Mouse (Mus musculus) MEL (cell line): Measurements from ENCODE around the gene Ltbp3. TPM values are rescaled to one million over a fixed set of nuclear protein-coding genes. Genes with fewer than 3 reads are reported as not detected.

Experiments
- DNase-seq: peaks from one replicate; pipeline ENCODE4 v3.0.0; 2011; ENCODE audit warnings: low read depth, low spot score
- H3K27ac ChIP-seq: 2 replicates; pipeline ENCODE4 v1.5.1; 2012; ENCODE audit warnings: low read depth, mild to moderate bottlenecking, control low read depth, low read length, moderate library complexity; ENCODE audit not compliant: control insufficient read depth
- H3K27me3 ChIP-seq, 2 experiments: fragments of 150-350 bp in 1 of 2; sonication (generic) in 1 of 2; 2 replicates each; pipeline ENCODE4 v1.6.1; 2012; ENCODE audit warnings: low read length in 2 of 2, mild to moderate bottlenecking in 2 of 2, improper control_type of control experiment in 1 of 2, moderate library complexity in 1 of 2; ENCODE audit not compliant: insufficient read depth in 2 of 2, control insufficient read depth in 1 of 2
- H3K36me3 ChIP-seq, 2 experiments: 2 replicates each; pipeline ENCODE4 v1.6.1; 2012 to 2014; ENCODE audit warnings: low read length in 2 of 2, improper control_type of control experiment in 1 of 2, inconsistent platforms in 1 of 2, mild to moderate bottlenecking in 1 of 2; ENCODE audit not compliant: insufficient read depth in 2 of 2, control insufficient read depth in 1 of 2
- H3K4me1 ChIP-seq, 2 experiments: fragments of 150-350 bp in 1 of 2; sonication (generic) in 1 of 2; 2 replicates each; pipeline ENCODE4 v1.6.1; 2012; ENCODE audit warnings: low read length in 2 of 2, improper control_type of control experiment in 1 of 2, mild to moderate bottlenecking in 1 of 2; ENCODE audit not compliant: insufficient read depth in 2 of 2, control insufficient read depth in 1 of 2
- H3K4me3 ChIP-seq, 2 experiments: fragments of 150-350 bp in 1 of 2; sonication (generic) in 1 of 2; 2 replicates each; pipeline ENCODE4 v1.5.1; 2012; ENCODE audit warnings: low read depth in 2 of 2, low read length in 2 of 2, mild to moderate bottlenecking in 2 of 2, moderate library complexity in 2 of 2, control low read depth in 1 of 2, improper control_type of control experiment in 1 of 2; ENCODE audit not compliant: control insufficient read depth in 1 of 2, insufficient read depth in 1 of 2
- H3K79me2 ChIP-seq: 2 replicates; pipeline ENCODE4 v1.6.1; 2012; ENCODE audit warnings: mild to moderate bottlenecking, low read length, moderate library complexity; ENCODE audit not compliant: control insufficient read depth, poor library complexity, insufficient read depth
- H3K9ac ChIP-seq: 2 replicates; pipeline ENCODE4 v1.6.1; 2012; ENCODE audit warnings: low read depth, mild to moderate bottlenecking, control low read depth, low read length, moderate library complexity; ENCODE audit not compliant: control insufficient read depth, poor library complexity, severe bottlenecking
- H3K9me3 ChIP-seq: fragments of 150-350 bp; sonication (generic); replicated peaks from 2 replicates; pipeline ENCODE4 v1.6.1; 2012; ENCODE audit warnings: mild to moderate bottlenecking, low read length, improper control_type of control experiment, moderate library complexity; ENCODE audit not compliant: insufficient read depth
- BHLHE40 ChIP-seq: IDR thresholded peaks from 2 replicates; pipeline ENCODE4 v1.6.1; 2012; ENCODE audit warnings: low read depth, mild to moderate bottlenecking, inconsistent platforms, low read length, improper control_type of control experiment, borderline replicate concordance
- CHD1 ChIP-seq: IDR thresholded peaks from 2 replicates; pipeline ENCODE4 v1.6.1; 2012; ENCODE audit warnings: low read depth, mild to moderate bottlenecking, inconsistent platforms, low read length, improper control_type of control experiment
- CHD2 ChIP-seq: IDR thresholded peaks from 2 replicates; pipeline ENCODE4 v1.6.1; 2011; ENCODE audit warnings: low read length, improper control_type of control experiment
- CTCF ChIP-seq, 3 experiments: IDR thresholded peaks in 2 of 3; conservative IDR thresholded peaks in 1 of 3; 2 replicates each; pipeline ENCODE4 v1.5.1; 2011 to 2012; ENCODE audit warnings: low read length in 3 of 3, low read depth in 2 of 3, mild to moderate bottlenecking in 2 of 3, improper control_type of control experiment in 1 of 3, inconsistent platforms in 1 of 3, mixed read lengths in 1 of 3, moderate library complexity in 1 of 3; ENCODE audit not compliant: control insufficient read depth in 1 of 3, insufficient read depth in 1 of 3, poor library complexity in 1 of 3, severe bottlenecking in 1 of 3
- E2F4 ChIP-seq: IDR thresholded peaks from 2 replicates; pipeline ENCODE4 v1.6.1; 2011; ENCODE audit warnings: low read depth, low read length, improper control_type of control experiment, borderline replicate concordance
- ELF1 ChIP-seq: IDR thresholded peaks from 2 replicates; pipeline ENCODE4 v1.6.1; 2014; ENCODE audit warnings: low read depth, mild to moderate bottlenecking, inconsistent platforms, low read length, improper control_type of control experiment, moderate library complexity
- EP300 ChIP-seq, 2 experiments: IDR thresholded peaks; 2 replicates each; pipeline ENCODE4 v1.6.1; 2011; ENCODE audit warnings: improper control_type of control experiment in 2 of 2, low read length in 2 of 2, low read depth in 1 of 2, mild to moderate bottlenecking in 1 of 2
- ETS1 ChIP-seq: IDR thresholded peaks from 2 replicates; pipeline ENCODE4 v1.6.1; 2012; ENCODE audit warnings: low read depth, mild to moderate bottlenecking, inconsistent platforms, low read length, improper control_type of control experiment, moderate library complexity
- KAT2A ChIP-seq: conservative IDR thresholded peaks from 2 replicates; pipeline ENCODE4 v1.6.1; 2012; ENCODE audit warnings: low read depth, low read length, improper control_type of control experiment, inconsistent platforms
- MAFK ChIP-seq: IDR thresholded peaks from 2 replicates; pipeline ENCODE4 v1.6.1; 2011; ENCODE audit warnings: low read depth, mild to moderate bottlenecking, low read length, improper control_type of control experiment, borderline replicate concordance
- MAZ ChIP-seq: IDR thresholded peaks from 2 replicates; pipeline ENCODE4 v1.6.1; 2012; ENCODE audit warnings: low read depth, mild to moderate bottlenecking, inconsistent platforms, low read length, improper control_type of control experiment
- MEF2A ChIP-seq: IDR thresholded peaks from 2 replicates; pipeline ENCODE4 v1.6.1; 2014; ENCODE audit warnings: low read depth, mild to moderate bottlenecking, inconsistent platforms, low read length, improper control_type of control experiment; ENCODE audit not compliant: poor library complexity, insufficient replicate concordance, severe bottlenecking; ENCODE audit errors: extremely low read depth
- MXI1 ChIP-seq: IDR thresholded peaks from 2 replicates; pipeline ENCODE4 v1.6.1; 2011; ENCODE audit warnings: mild to moderate bottlenecking, low read depth, low read length, improper control_type of control experiment
- MYC ChIP-seq: IDR thresholded peaks from 2 replicates; pipeline ENCODE4 v1.6.1; 2011; ENCODE audit warnings: low read depth, mild to moderate bottlenecking, low read length, improper control_type of control experiment, moderate library complexity
- NELFE ChIP-seq: IDR thresholded peaks from 2 replicates; pipeline ENCODE4 v1.6.1; 2011; ENCODE audit warnings: low read depth, low read length, improper control_type of control experiment
- POLR2A ChIP-seq, 2 experiments: IDR thresholded peaks; 2 replicates each; pipeline ENCODE4 v1.6.1; 2011 to 2012; ENCODE audit warnings: low read length in 2 of 2, mild to moderate bottlenecking in 2 of 2, control low read depth in 1 of 2, improper control_type of control experiment in 1 of 2, low read depth in 1 of 2, moderate library complexity in 1 of 2; ENCODE audit not compliant: control insufficient read depth in 1 of 2, insufficient read depth in 1 of 2, poor library complexity in 1 of 2
- POLR2AphosphoS2 ChIP-seq: IDR thresholded peaks from 2 replicates; pipeline ENCODE4 v1.6.1; 2011; ENCODE audit warnings: low read length, improper control_type of control experiment
- RCOR1 ChIP-seq: IDR thresholded peaks from 2 replicates; pipeline ENCODE4 v1.6.1; 2012; ENCODE audit warnings: low read depth, mild to moderate bottlenecking, inconsistent platforms, low read length, improper control_type of control experiment
- SIN3A ChIP-seq: IDR thresholded peaks from 2 replicates; pipeline ENCODE4 v1.6.1; 2012; ENCODE audit warnings: low read length, improper control_type of control experiment, inconsistent platforms
- TAL1 ChIP-seq: IDR thresholded peaks from 2 replicates; pipeline ENCODE4 v1.6.1; 2012; ENCODE audit warnings: mild to moderate bottlenecking, inconsistent platforms, low read length, moderate library complexity, mixed read lengths
- TCF12 ChIP-seq: IDR thresholded peaks from 2 replicates; pipeline ENCODE4 v1.6.1; 2014; ENCODE audit warnings: low read depth, mild to moderate bottlenecking, inconsistent platforms, low read length, improper control_type of control experiment, moderate library complexity
- USF2 ChIP-seq, 2 experiments: IDR thresholded peaks; 2 replicates each; pipeline ENCODE4 v1.6.1; 2011 to 2012; ENCODE audit warnings: improper control_type of control experiment in 2 of 2, low read length in 2 of 2, borderline replicate concordance in 1 of 2, inconsistent platforms in 1 of 2, low read depth in 1 of 2, mild to moderate bottlenecking in 1 of 2; ENCODE audit not compliant: insufficient read depth in 1 of 2
- polyA plus RNA-seq, 2 experiments: library from polyadenylated mRNA; stranded (reverse) in 1 of 2; unstranded in 1 of 2; fragments of >175 nt in 1 of 2; fragments of >200 nt in 1 of 2; gene quantifications; 2 replicates each; pipeline versions ENCODE4 v1.2.1 to v1.2.4; 2012; ENCODE audit warnings: low replicate concordance in 2 of 2, low read depth in 1 of 2; ENCODE audit not compliant: insufficient read length in 2 of 2, insufficient read depth in 1 of 2, missing spikeins in 1 of 2
- total RNA-seq: library from RNA; depleted of rRNA; stranded (reverse); fragments of 300-350 nt; gene quantifications from 2 replicates; pipeline ENCODE4 v1.2.3, GENCODE M21; 2012

The Ltbp3 gene
- total and polyA plus RNA-seq, 3 experiments, result 0.39 TPM; not detected in 2

GRCm38 (mm10) chr19:5804371-5804899 lies 63.7 kb downstream of the Ltbp3 start:
- Histone ChIP-seq H3K4me1 (peaks cover 0 to 28% of the 10 kb centered on the region in 2 experiments; a peak in 3 of 4 replicates), H3K4me3 (peak overlapping the region; percentile 39 to 64), H3K9me3 (no peaks in the 10 kb centered on the region), H3K27ac (peak overlapping the region; percentile 92), H3K79me2 (peaks cover 35% of the 10 kb centered on the region), H3K27me3 (no peaks in the 10 kb centered on the region), H3K9ac (peak overlapping the region; percentile 91), H3K36me3 (peaks cover 0 to 12% of the 10 kb centered on the region in 2 experiments; a peak in 2 of 4 replicates)
- TF ChIP-seq MXI1 (0 out of 2 replicates have a peak, but pooled peaks have one; percentile 19), POLR2AphosphoS2 (peak; percentile 12; the same call in 1 of the 2 replicates), CTCF (IDR thresholded peaks at IDR 0.05 in 2 of 3, conservative IDR thresholded peaks at IDR 0.05 in 1 of 3; ENCODE audit: control insufficient read depth in 1 of 3, insufficient read depth in 1 of 3, low read depth in 2 of 3, low read length in 3 of 3, poor library complexity in 1 of 3, severe bottlenecking in 1 of 3) (no peak), CHD1 (peak; percentile 98; the same call in 1 of the 2 replicates), MYC (0 out of 2 replicates have a peak, but pooled peaks have one; percentile 37), NELFE (0 out of 2 replicates have a peak, but pooled peaks have one; percentile 37), KAT2A (no peak), ETS1 (no peak), MAZ (no peak), EP300 (IDR thresholded peaks at IDR 0.05; ENCODE audit: low read depth in 1 of 2, low read length in 2 of 2) (peak in 1 of 2 experiments; percentile 35; a peak in 2 of 4 replicates), POLR2A (IDR thresholded peaks at IDR 0.05; ENCODE audit: control insufficient read depth in 1 of 2, insufficient read depth in 1 of 2, low read depth in 1 of 2, low read length in 2 of 2, poor library complexity in 1 of 2) (no peak), USF2 (IDR thresholded peaks at IDR 0.05; ENCODE audit: borderline replicate concordance in 1 of 2, insufficient read depth in 1 of 2, low read depth in 1 of 2, low read length in 2 of 2) (no peak), RCOR1 (no peak), MEF2A (no peak), TAL1 (no peak), MAFK (no peak), ELF1 (no peak), E2F4 (no peak), SIN3A (no peak), BHLHE40 (no peak), CHD2 (no peak), TCF12 (0 out of 2 replicates have a peak, but pooled peaks have one; percentile 12)
- peak; percentile 65 for DNase-seq
